Mouse (Mus musculus) cerebellum, adult 9-11 months (tissue): ENCODE data around the gene Syndig1.

Experiments
- DNase-seq: peaks from one replicate; pipeline ENCODE4 v3.0.0; 2022

Gene Syndig1

DNA sequence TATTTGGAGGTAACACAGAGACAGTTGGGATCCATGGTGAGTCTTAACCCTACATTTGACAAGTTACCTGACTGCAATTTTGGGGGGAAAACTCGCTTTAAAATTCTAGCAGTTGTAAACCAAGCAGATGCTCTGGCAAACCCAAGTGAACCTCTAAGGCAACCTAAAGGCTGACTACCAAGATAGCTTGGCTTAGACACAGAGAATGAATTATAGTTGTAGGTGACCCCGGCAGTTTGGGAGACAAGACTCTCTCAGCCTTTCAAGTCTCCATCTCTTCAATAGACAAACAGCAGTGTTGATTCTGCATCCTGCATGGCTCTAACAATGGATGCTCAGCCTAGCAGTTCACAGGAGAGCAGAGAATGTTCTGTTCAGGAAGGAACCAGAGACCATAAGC is at the start of gene Syndig1:
Gene Syndig1 (plus strand): TSS at position 301 of the 400 bp plus-strand sequence.
- no peak for DNase-seq

DNA sequence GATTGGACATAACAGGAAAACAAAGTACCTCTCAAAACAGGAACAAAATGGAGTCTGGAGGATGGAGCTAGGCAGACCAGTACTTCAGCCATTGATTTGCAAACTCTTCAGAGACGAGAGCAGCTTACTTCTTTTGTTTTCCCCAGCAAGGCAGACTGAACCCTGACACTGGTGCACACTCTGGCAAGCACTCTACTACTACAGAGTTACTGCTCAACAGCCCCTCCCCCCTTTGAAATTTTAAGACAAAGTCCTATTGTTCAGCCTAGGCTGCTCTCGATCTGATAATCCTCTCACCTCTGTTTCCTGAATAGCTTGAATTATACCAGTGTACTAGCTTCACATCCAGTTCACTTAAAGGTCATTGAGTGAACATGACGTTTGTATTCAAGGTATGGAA is 30.4 kb upstream of the Syndig1 start:
- DNase-seq: no peak

DNA sequence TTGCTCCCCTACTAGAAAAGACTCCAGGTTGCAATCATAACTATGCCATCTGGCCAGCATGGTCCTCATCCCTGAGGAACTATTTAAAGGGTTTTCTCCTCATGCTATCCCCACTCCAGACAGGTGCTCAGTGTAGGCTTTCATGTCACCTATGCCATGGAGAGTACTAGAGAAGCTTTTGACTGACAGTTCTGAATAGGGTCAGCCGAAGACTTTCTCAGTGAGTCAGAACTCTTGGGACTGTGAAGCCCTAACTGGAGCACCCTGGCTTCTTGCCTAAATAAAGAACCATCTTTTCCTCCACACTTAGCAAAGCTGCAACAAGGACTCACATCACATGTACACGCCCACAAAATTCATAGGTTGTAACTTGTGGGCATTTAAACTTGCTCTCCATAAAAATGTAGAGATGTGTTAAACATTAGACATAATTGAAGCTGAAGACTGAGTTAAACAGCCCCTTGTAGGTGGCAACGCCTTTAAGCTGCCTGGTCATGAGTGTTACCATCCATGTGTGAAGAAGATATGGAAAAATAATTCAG is 24.3 kb upstream of the Syndig1 start:
- no peak for DNase-seq

DNA sequence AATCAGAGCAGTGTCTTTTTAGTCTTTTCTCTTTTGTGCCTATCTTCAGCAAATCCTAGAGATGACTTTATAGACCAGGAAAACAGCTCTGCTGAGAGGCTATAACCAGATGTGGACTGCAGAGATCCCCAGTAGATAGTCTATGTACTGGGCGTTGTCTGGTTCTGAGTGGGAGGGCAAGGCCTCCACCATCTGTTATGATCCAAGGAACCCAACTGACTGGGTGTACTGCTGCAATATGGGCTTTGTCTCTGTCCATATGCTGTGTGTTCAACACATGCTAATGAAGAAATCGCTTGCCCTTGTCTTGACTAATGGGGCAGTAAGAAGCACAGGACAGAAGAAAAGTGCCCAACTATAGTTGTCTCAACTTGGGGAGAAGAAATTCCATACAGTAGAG is 23.8 kb upstream of the Syndig1 start:
- DNase-seq: no peak

DNA sequence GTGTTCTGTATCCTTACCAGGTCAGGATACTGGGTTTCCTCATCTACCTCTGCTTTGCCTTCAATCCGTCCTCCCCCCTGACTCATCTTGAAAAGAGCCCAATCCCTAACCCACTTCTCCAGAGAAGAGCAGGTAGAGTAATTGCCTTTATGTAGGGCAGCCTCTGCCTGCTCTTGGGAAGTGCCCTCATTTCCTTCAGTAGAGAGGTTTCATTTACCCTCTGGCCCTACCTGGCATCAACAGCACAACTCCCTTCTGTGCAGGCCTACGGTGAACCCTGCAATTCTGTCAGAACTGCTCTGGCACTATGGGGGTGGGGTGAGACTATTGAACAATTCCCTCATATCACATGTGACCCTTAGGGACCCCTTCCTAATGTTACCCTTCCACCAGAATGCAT is 16.1 kb upstream of the Syndig1 start:
- peak; percentile 32 for DNase-seq

DNA sequence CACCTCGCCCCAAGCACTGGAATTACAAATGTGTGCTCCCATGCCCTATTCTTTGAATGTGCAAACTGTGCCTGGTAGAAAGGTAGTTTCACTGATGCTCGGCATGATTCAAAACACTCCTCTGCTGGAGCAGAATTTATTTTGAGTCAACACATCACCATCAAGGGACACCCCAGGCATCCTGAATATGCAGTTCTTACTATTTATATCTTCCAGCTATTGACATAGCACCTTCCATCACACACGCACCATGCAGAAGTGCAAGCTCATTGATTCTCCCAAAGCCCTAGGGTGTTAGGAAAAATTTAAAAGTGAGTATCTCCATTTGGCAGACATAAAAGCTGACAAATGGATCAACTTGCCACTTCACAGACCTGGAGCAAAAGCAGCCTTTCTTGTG is 10.6 kb upstream of the Syndig1 start:
- no peak for DNase-seq

DNA sequence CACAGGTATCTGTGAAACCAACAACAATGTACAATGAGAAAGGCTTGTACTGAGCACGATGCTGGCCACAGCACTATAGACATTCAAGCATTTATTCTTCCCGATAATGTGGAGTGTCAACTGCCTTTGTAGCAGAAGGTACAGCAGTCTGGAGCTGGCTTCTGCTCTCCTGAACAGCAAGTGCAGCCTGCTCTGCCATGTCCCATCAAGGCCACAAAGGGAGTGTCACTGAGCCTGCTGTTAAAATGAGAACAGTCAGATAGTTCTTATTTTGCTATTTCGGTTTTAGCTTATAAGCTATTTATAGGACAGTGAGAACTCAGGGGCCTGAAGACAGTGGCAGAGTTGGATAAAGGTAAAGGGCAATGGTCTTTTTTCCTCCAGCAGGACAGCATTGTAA is 9.3 kb upstream of the Syndig1 start:
- DNase-seq: no peak

DNA sequence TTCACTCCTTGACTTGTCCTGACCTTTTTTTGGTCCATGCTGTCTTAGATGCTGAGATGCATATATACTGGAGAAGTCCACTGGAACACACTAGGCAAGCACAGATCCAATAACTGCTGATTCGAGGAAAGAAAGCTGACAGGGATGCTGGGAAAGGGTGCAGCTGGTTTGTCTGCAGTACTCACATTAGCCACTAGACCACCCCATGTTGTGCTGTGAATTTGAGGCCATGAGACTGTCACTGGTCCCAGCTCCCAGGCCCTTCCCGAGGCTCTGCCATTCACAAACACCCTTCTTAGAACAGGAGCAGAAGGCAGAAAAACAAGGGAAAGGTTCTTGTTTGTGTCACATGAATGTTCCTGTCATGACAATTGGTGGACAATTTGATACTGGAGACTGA is 8.8 kb upstream of the Syndig1 start:
- no peak for DNase-seq

DNA sequence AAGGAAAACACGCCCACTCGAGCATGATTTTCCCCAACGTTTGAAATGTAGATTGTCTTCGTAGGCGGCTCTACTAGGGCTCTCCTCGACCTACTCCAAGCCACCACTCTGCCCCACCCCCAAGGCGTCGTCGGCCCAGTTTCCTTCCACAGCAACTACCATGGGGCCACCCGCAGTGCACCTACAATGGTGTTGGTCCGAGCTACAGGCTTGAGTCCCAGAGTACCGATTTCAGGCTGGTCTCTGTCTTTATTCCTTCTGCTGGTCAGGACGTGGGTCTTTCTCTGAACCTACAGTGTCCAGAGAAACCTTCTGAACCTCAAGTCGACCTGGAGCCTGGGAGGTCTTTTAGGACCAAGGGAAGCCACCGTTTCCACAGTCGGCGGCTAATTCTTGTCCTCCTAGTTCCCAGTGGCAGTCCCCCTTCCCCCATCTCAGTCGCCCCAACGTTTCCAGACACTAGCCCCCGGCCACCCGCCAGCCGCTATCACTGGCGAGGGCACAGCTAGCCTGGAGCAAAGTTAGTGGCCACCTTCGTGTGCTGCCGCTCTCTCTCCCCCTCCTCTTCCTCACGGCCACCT is 1.0 kb downstream of the Syndig1 start:
- DNase-seq: peak; percentile 61

DNA sequence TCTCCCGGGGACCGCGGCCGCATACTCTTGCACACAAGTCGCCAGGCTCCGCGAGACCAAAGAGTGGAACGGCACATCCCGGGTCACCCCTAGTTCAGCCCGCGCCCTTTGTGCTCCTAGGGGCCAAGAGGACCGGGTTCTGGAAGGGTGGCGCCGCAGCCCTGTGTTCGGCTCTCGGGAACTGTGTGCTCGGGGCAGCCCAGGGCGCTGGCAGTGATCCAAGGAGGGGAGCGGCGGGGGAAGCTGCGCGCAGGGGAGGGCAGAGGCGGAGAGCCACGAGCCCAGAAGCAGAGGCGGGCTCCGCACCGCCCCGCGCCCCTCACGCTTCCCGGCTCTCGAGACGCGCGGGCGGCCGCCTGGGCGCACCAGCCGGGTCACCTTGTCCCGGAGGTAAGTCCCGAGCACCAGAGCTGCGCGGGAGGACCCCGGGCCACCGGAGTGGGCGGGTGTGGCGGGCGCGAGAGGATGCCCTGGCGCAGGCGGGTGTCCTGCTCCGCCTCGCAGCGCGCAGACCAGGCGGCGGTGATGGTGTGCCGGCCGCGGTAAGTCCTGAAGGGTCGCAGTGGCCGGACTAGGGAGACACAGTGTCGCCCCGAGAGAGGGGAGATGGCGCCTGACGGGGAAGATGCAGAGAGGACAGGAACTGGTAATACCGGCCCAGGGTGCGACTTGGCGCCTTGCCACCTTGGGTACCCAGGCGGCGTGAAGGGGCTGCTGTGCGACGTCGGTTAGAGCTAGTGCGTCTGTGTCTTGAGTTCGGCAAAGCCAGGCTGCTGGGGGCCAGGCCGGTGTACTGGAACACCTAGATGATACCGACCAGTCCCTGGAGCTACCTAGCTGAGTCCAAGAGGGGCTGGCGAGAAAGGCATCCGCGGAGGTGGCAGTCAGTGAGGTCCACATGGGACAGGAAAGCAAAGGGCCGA is 1.8 kb downstream of the Syndig1 start, which contains the start of gene C530025M09Rik:
Gene C530025M09Rik (minus strand): TSS at position 678 of the 923 bp plus-strand sequence.
- peak; percentile 81 for DNase-seq

DNA sequence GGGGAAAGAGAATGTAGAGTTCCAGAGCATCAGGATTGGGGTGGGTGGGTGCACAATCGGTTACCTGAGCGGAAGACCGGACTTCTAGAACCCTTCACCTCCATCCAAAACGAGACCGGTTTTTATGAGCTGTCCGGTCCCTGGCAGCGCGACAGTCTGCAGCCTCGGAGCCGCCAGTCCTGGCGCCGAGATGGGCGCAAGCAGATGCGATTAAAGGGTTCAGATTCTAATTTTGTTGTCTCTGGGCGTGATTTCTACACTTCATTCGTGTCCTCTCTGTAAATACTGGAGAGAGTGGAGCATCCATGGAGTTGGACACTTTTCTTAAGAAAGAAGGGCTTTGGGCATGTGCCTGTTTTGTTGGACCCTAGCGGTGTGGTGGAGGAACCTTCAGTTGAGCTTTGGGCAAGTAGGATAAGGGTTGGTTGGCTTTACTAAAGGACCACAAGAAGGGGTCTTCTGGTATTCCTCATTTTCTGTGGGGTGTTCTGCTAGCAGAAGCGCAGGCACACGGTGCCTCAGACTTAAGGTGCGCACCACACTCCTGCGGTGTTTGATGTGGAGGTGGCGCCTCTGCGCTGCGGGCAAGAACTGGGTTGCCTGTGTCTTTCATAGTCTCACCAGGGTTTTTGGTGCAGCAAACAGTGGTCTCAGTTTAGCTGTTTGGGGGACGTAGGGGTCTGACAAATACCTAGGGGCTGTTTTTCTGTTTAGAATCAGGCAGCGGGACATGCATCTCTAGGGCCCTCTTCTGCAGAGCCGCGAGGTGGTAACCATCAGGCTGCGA is 2.6 kb downstream of the Syndig1 start:
- DNase-seq: peak; percentile 44

DNA sequence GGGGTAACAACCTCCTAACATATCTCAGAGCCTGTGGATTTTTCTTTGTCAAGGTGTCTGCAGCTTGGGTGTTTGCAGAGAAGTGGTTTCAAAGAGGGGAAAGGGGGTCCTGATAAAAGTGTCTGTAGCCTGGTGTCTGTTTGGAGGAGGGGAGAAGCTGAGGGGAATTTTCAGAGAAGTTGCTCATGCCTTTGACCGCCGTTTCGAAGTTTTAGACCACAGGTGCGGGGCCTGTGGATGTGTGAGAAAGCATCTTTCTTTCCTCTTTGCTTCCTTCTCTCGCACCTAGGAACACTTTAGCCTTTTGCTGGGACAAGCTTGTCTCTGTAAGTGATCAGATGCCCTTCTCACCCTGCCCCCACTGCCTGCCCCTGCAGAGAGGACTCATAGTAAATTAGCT is 3.3 kb downstream of the Syndig1 start:
- no peak for DNase-seq

DNA sequence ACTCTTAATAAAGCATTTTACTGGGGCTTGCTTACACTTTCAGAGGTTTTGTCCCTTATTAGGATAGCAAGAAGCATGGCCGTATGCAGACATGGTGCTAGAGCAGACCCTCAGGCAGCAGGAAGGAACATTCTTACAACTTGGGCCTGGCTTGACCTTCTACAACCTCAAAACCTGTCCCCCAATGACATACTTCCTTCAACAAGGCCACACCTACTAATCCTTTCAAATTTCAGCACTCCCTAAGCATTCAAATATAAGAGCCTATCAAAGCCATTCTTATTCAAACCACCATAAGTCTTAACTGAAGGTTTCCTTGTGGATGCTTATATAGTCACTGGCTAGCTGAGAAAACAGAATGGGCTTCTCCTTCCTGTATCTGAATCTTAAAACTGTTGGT is 6.1 kb downstream of the Syndig1 start:
- DNase-seq: no peak

DNA sequence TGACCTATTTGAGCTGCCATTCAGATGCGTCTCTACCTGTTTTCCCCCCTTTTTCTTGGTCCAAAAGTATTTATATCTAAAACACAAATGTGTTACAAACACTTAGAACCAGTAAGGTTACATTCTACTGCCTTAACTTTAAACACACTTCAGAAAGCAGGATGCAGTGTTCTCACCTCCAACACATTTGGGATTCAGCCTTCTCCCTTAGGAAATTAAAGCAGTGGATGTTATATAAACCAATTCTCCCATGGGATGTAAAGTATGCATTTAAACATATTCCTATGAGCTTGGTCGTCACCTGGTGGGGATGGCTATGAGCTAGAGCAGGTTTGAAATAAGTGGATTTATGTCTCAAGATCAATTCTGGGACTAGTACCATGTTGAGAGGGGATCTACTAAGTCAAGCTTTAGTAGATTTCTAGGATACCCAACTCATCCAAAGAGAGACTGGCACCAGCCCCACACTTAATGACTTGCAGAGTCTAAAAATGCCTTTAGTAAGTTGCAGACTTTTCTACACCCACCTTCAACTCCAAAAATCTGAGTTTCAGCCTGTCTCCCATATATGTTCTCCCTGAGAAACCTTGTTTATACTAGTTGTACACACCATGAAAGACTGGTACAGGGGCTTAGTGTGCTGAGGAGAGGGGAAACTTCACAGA is 7.6 kb downstream of the Syndig1 start:
- no peak for DNase-seq

DNA sequence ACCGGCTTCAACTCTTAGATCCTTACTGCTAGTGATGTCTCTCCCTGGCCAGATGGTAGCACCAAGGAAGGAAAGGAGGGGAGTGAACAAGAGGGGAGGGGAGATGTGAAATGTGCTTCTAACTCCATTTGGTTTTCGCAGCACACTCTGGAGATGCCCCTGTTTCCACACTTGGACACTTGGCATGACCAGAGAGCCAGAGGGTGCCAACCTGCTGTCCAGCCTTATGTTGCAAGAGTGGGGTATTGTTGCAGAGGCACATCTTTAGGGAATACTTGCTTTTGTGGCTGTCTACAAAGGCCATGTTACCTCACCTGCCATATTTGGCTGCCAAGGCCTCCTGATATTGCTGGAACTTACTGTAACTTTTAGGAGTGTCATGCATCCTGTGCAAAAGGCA is 10.7 kb downstream of the Syndig1 start:
- DNase-seq: peak; percentile 83

DNA sequence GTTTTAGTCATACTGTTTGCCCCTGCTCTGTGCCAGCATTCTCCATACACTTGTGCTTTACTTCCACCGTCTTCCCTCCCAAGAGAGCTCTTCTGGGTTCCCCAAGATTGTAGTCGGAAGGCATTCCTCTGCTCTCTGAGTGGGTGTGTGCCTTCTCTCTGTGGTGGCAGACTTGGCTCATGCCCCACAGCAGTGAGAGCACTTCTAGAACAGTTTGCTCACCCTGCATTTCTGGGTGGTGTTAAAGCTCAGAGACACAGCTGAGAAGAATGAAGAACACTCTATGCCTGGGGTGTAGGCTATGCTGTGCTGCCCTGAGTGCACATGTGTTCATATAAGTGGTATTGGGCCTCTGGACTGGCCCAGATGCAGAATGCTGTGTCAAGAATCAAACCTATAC is 15.6 kb downstream of the Syndig1 start:
- no peak for DNase-seq

DNA sequence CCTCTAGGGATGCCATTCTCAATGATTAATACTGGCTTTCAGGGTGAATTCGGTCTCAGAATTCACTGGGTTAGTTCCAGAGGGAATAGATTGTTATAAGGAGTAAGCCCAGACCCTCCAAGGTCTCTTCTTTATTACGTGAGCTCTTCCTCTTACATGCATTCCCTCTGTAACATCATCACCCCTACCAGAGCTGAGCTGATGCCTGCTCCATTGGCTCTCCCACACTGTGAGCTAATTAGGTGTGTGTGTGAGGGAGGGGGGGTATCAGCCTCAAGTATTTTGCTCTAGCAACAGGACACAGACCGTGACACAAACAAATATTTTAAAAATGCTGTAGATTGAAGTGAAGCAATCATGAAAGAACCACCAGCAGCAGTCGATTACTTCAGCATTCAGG is 19.8 kb downstream of the Syndig1 start:
- no peak for DNase-seq

DNA sequence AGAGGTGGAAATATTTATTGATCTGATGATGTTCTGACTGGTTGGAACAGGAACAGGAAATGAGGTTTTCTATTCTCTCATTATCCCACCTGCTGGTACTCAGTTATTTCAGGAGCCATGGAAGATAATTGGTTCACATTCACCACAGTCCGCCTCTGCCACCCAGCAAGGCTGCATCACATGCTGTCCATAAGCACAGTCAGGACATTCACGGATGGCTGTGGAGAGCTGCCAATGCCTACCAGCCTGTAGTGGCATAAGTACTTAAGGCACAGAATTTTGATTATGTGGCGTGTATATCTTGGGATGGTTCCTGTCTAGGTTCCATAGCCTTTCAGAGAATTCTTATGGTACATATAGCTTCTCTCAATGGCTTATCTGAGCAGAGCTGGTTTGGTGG is 32.0 kb downstream of the Syndig1 start:
- peak; percentile 7 for DNase-seq

DNA sequence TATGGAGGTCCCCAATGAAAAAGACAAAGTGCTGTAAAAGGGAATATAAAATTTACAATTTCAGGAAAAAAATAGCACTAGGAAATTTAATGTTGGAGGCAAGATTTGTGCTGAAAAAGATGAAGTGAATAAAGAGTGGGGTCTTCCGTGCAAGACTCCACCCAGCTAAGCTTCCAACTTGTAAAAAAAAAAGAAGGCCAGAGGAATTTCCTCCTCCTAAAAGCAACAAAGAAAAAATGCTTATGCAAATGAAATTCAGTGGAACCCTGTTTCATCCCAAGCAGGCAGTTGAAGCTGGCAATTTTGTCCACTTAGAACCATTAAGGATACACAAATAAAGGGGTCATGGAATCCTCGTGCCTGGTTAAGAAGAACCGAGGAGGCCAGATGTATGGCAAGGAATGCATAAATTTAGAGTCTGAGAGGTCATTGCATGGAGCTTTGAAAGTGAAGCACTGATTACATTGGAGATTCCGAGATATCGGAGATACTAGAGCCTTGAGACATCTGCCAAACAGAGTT is 37.0 kb downstream of the Syndig1 start:
- DNase-seq: no peak

DNA sequence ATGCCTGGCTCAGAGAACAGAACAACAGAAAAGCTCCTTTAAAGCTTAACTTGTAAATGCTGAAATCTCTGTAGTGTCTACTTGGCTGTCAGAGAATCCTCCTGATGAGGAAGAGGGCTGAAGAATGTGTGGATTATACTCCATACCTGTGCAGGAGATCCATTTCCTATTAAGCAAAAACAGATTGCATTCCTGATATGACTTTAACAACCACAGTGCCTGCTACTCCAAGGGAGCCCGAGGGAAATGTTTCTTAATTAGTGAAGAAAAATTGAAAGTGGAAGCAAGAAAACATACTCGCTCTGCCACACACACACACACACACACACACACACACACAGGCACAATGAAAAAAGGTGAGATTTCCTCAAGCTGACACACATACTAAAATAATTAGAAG is 41.5 kb downstream of the Syndig1 start:
- DNase-seq: no peak

DNA sequence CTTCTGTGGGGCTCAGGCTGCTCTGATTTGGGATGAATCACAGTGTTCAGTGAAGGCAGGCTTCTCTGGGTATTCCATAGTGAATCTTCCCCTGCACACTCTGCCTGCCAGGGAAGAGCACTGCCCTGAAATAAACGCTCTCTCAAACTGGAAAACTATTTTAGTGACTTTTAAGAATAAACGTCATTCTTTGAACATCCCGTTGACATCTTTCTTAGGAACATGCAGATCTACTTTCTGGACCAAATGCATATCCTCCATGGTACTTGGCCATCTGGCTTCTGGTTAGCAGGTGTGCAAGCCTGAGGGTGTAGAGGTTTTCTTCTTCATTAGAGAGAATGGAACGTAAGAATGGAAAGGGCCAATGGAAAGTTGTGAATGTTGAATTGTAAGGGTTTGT is 43.5 kb downstream of the Syndig1 start:
- no peak for DNase-seq

DNA sequence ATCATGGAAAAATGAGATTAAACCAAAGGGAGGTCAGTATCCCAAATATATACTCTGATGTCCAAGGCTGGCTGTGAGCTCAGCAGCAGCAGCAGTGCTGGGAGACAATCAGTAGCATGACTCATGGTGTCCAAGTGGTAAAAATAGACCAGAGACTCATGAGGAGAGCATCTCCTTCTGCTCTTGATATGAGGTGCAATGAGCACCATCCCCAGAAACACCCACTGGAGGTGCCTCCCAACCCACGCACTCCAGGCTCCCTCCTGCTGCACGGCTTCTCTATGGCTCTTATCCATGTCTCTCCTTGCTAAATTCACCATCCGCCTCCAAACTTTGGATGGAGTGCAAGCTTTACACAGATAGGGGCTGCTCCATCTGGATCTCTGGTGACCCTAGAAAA is 44.3 kb downstream of the Syndig1 start:
- DNase-seq: peak; percentile 76

DNA sequence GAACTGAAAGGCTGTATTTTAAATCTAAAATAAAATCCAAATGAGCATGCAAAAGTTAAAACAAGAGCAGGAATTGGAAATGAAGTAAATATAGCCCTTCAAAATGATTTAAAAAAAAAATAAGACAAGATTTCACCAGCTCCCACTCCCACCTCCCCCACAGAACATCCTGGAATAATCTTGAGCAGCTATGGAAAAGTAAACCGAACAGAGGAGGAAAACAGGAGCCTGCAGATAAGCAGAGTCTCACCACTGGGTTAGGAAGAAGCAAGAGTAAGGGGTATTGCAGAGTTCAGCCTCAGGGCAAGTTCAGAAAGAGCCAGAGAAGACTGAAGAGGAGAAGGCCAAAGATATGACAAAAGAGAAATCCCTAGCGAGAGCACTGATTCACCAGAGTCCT is 48.9 kb downstream of the Syndig1 start:
- DNase-seq: no peak
